Mouse (Mus musculus): ENCODE data around the gene Anks1. TPM values are rescaled to one million over a fixed set of nuclear protein-coding genes. Genes with fewer than 3 reads are reported as not detected.

Gene Anks1
- polyA plus RNA-seq, 1 experiment from 2014 or later, result 7.7 TPM

GRCm38 (mm10) chr17:28042299-28042771 lies 133.2 kb downstream of the Anks1 start:
- Histone ChIP-seq H3K4me3 (no peak overlapping the region), H3K9ac (peak overlapping the region; percentile 61), H3K4me2 (peak overlapping the region; percentile 38), H3K27me3 (replicated peaks) (no peaks in the 10 kb centered on the region), H3K9me3 (no peaks in the 10 kb centered on the region), H3K36me3 (peaks cover 61% of the 10 kb centered on the region), H3K27ac (replicated peaks) (no peak overlapping the region), H3K4me1 (peaks cover 45% of the 10 kb centered on the region)
- ATAC-seq (ENCODE audit: extremely low read depth, insufficient number of reproducible peaks, low FRiP score, low TSS enrichment), result 0 out of 2 replicates have a peak, but pooled peaks have one; percentile 22
- WGBS, result 59% methylated on average over 23 of the region's 23 CpGs

- Histone ChIP-seq H3K9ac (no peak overlapping the region), H3K27me3 (replicated peaks) (no peaks in the 10 kb centered on the region), H3K9me3 (no peaks in the 10 kb centered on the region), H3K4me3 (no peak overlapping the region), H3K4me1 (peaks cover 12% of the 10 kb centered on the region), H3K36me3 (peaks cover 74% of the 10 kb centered on the region), H3K27ac (replicated peaks) (no peak overlapping the region), H3K4me2 (no peak overlapping the region)
- 91% methylated on average over 5 of the region's 5 CpGs for WGBS
- ATAC-seq (ENCODE audit: extremely low read depth, insufficient number of reproducible peaks, low FRiP score, low TSS enrichment), result no peak
Observed at GRCm38 (mm10) chr17:28047017-28047416, 137.9 kb downstream of the Anks1 start.

GRCm38 (mm10) chr17:28047520-28047919 lies 138.4 kb downstream of the Anks1 start:
- peaks cover 7% of the 10 kb centered on the region for H3K4me1 ChIP-seq
- peaks cover 75% of the 10 kb centered on the region for H3K36me3 ChIP-seq
- H3K9ac ChIP-seq, result no peak overlapping the region
- H3K27ac ChIP-seq (replicated peaks), result no peak overlapping the region
- 79% methylated on average over 5 of the region's 5 CpGs for WGBS
- H3K27me3 ChIP-seq (replicated peaks), result no peaks in the 10 kb centered on the region
- H3K4me2 ChIP-seq, result no peak overlapping the region
- no peak for ATAC-seq (ENCODE audit: extremely low read depth, insufficient number of reproducible peaks, low FRiP score, low TSS enrichment)
- no peaks in the 10 kb centered on the region for H3K9me3 ChIP-seq
- no peak overlapping the region for H3K4me3 ChIP-seq

GRCm38 (mm10) chr17:28048425-28048824 lies 139.3 kb downstream of the Anks1 start:
- H3K9ac ChIP-seq, result no peak overlapping the region
- no peak overlapping the region for H3K27ac ChIP-seq (replicated peaks)
- no peaks in the 10 kb centered on the region for H3K9me3 ChIP-seq
- no peak overlapping the region for H3K4me2 ChIP-seq
- 49% methylated on average over 4 of the region's 4 CpGs for WGBS
- H3K36me3 ChIP-seq, result peaks cover 75% of the 10 kb centered on the region
- ATAC-seq (ENCODE audit: extremely low read depth, insufficient number of reproducible peaks, low FRiP score, low TSS enrichment), result no peak
- H3K27me3 ChIP-seq (replicated peaks), result no peaks in the 10 kb centered on the region
- no peaks in the 10 kb centered on the region for H3K4me1 ChIP-seq
- no peak overlapping the region for H3K4me3 ChIP-seq

- H3K36me3 ChIP-seq, result peaks cover 80% of the 10 kb centered on the region
- H3K4me2 ChIP-seq, result no peak overlapping the region
- WGBS, result 79% methylated on average over 8 of the region's 8 CpGs
- no peak for ATAC-seq (ENCODE audit: extremely low read depth, insufficient number of reproducible peaks, low FRiP score, low TSS enrichment)
- no peaks in the 10 kb centered on the region for H3K4me1 ChIP-seq
- H3K4me3 ChIP-seq, result no peak overlapping the region
- no peaks in the 10 kb centered on the region for H3K9me3 ChIP-seq
- no peak overlapping the region for H3K27ac ChIP-seq (replicated peaks)
- H3K27me3 ChIP-seq (replicated peaks), result no peaks in the 10 kb centered on the region
- no peak overlapping the region for H3K9ac ChIP-seq
Observed at GRCm38 (mm10) chr17:28050210-28050609, 141.1 kb downstream of the Anks1 start.

GRCm38 (mm10) chr17:28052293-28052863 lies 143.3 kb downstream of the Anks1 start:
- Histone ChIP-seq H3K9me3 (no peaks in the 10 kb centered on the region), H3K36me3 (peaks cover 83% of the 10 kb centered on the region), H3K27ac (replicated peaks) (no peak overlapping the region), H3K9ac (no peak overlapping the region), H3K4me3 (no peak overlapping the region), H3K4me2 (no peak overlapping the region), H3K4me1 (no peaks in the 10 kb centered on the region), H3K27me3 (replicated peaks) (no peaks in the 10 kb centered on the region)
- ATAC-seq (ENCODE audit: extremely low read depth, insufficient number of reproducible peaks, low FRiP score, low TSS enrichment), result no peak
- WGBS, result 75% methylated on average over 21 of the region's 21 CpGs

GRCm38 (mm10) chr17:28058346-28058745 lies 149.2 kb downstream of the Anks1 start:
- Histone ChIP-seq H3K4me1 (0 out of 2 replicates have a peak, but pooled peaks cover 3% of the 10 kb centered on the region), H3K9me3 (no peaks in the 10 kb centered on the region), H3K4me2 (no peak overlapping the region), H3K9ac (no peak overlapping the region), H3K4me3 (no peak overlapping the region), H3K36me3 (peaks cover 86% of the 10 kb centered on the region), H3K27me3 (replicated peaks) (no peaks in the 10 kb centered on the region), H3K27ac (replicated peaks) (no peak overlapping the region)
- WGBS, result 76% methylated on average over 13 of the region's 13 CpGs
- no peak for ATAC-seq (ENCODE audit: extremely low read depth, insufficient number of reproducible peaks, low FRiP score, low TSS enrichment)

GRCm38 (mm10) chr17:28060681-28061080 lies 151.6 kb downstream of the Anks1 start:
- Histone ChIP-seq H3K4me3 (no peak overlapping the region), H3K27ac (replicated peaks) (no peak overlapping the region), H3K4me2 (no peak overlapping the region), H3K27me3 (replicated peaks) (no peaks in the 10 kb centered on the region), H3K36me3 (peaks cover 64% of the 10 kb centered on the region), H3K9me3 (no peaks in the 10 kb centered on the region), H3K4me1 (0 out of 2 replicates have a peak, but pooled peaks cover 6% of the 10 kb centered on the region), H3K9ac (no peak overlapping the region)
- 92% methylated on average over 11 of the region's 11 CpGs for WGBS
- no peak for ATAC-seq (ENCODE audit: extremely low read depth, insufficient number of reproducible peaks, low FRiP score, low TSS enrichment)

GRCm38 (mm10) chr17:28061472-28061871 lies 152.4 kb downstream of the Anks1 start:
- H3K27me3 ChIP-seq (replicated peaks), result no peaks in the 10 kb centered on the region
- 0 out of 2 replicates have a peak, but pooled peaks cover 6% of the 10 kb centered on the region for H3K4me1 ChIP-seq
- WGBS, result 52% methylated on average over 7 of the region's 7 CpGs
- H3K4me2 ChIP-seq, result no peak overlapping the region
- no peak overlapping the region for H3K27ac ChIP-seq (replicated peaks)
- no peak for ATAC-seq (ENCODE audit: extremely low read depth, insufficient number of reproducible peaks, low FRiP score, low TSS enrichment)
- H3K4me3 ChIP-seq, result no peak overlapping the region
- peaks cover 56% of the 10 kb centered on the region for H3K36me3 ChIP-seq
- H3K9ac ChIP-seq, result no peak overlapping the region
- no peaks in the 10 kb centered on the region for H3K9me3 ChIP-seq

GRCm38 (mm10) chr17:28062710-28063109 lies 153.6 kb downstream of the Anks1 start:
- H3K27ac ChIP-seq (replicated peaks), result no peak overlapping the region
- ATAC-seq (ENCODE audit: extremely low read depth, insufficient number of reproducible peaks, low FRiP score, low TSS enrichment), result no peak
- no peak overlapping the region for H3K4me2 ChIP-seq
- H3K36me3 ChIP-seq, result peaks cover 44% of the 10 kb centered on the region
- H3K4me3 ChIP-seq, result no peak overlapping the region
- WGBS, result 84% methylated on average over 7 of the region's 7 CpGs
- H3K9ac ChIP-seq, result no peak overlapping the region
- 0 out of 2 replicates have a peak, but pooled peaks cover 6% of the 10 kb centered on the region for H3K4me1 ChIP-seq
- no peaks in the 10 kb centered on the region; the same call in 1 of the 2 replicates for H3K27me3 ChIP-seq (replicated peaks)
- H3K9me3 ChIP-seq, result no peaks in the 10 kb centered on the region

- no peak overlapping the region for H3K4me3 ChIP-seq
- no peak for ATAC-seq (ENCODE audit: extremely low read depth, insufficient number of reproducible peaks, low FRiP score, low TSS enrichment)
- no peak overlapping the region for H3K9ac ChIP-seq
- H3K36me3 ChIP-seq, result peaks cover 39% of the 10 kb centered on the region
- H3K9me3 ChIP-seq, result no peaks in the 10 kb centered on the region
- H3K4me1 ChIP-seq, result 0 out of 2 replicates have a peak, but pooled peaks cover 6% of the 10 kb centered on the region
- no peak overlapping the region for H3K27ac ChIP-seq (replicated peaks)
- peaks cover 2% of the 10 kb centered on the region for H3K27me3 ChIP-seq (replicated peaks)
- no peak overlapping the region for H3K4me2 ChIP-seq
- 75% methylated on average over 6 of the region's 6 CpGs for WGBS
Observed at GRCm38 (mm10) chr17:28063163-28063562, 154.1 kb downstream of the Anks1 start.

- H3K27me3 ChIP-seq (replicated peaks), result peaks cover 33% of the 10 kb centered on the region
- WGBS, result 67% methylated on average over 4 of the region's 4 CpGs
Observed at GRCm38 (mm10) chr17:28067303-28067702, 158.2 kb downstream of the Anks1 start.

More at GRCm38 (mm10) chr17:28067303-28067702, 158.2 kb downstream of the Anks1 start:
- Histone ChIP-seq H3K4me1 (0 out of 2 replicates have a peak, but pooled peaks cover 10% of the 10 kb centered on the region), H3K9me3 (no peaks in the 10 kb centered on the region), H3K27ac (replicated peaks) (no peak overlapping the region), H3K4me2 (no peak overlapping the region), H3K4me3 (no peak overlapping the region), H3K36me3 (peaks cover 7% of the 10 kb centered on the region), H3K9ac (no peak overlapping the region)
- ATAC-seq (ENCODE audit: extremely low read depth, insufficient number of reproducible peaks, low FRiP score, low TSS enrichment), result no peak
